Mouse (Mus musculus): ENCODE data around the gene Cd48. TPM values are rescaled to one million over a fixed set of nuclear protein-coding genes. Genes with fewer than 3 reads are reported as not detected.
"Not testable (repeated sequence)": the region's sequence is repeated elsewhere in the genome, so short reads cannot be mapped to it uniquely, and the experiment has no call there.

Cd48 gene
- polyA plus RNA-seq (2012; rRNA removed) = 12.7 and 13.5 TPM in 2 replicates

- WGBS = 80% methylated on average over 14 of the region's 14 CpGs
- no peak for DNase-seq (ENCODE audit: low read depth, low spot score)
Measured at GRCm38 (mm10) chr1:171681531-171682299, at the start of gene Cd48. TSS of gene Cd48 (plus strand) at chr1:171682009.

- DNase-seq (ENCODE audit: low read depth, low spot score) = no peak
- 58% methylated on average over 6 of the region's 6 CpGs for WGBS
Measured at GRCm38 (mm10) chr1:171635696-171636095, 46.1 kb upstream of the Cd48 start.

- WGBS = 75% methylated on average over 8 of the region's 8 CpGs
- no peak for DNase-seq (ENCODE audit: low read depth, low spot score)
Measured at GRCm38 (mm10) chr1:171637101-171637500, 44.7 kb upstream of the Cd48 start.

GRCm38 (mm10) chr1:171638686-171639085, 43.1 kb upstream of the Cd48 start:
- WGBS = 57% methylated on average over 2 of the region's 2 CpGs
- no peak for DNase-seq (ENCODE audit: low read depth, low spot score)

- 92% methylated on average over 6 of the region's 6 CpGs for WGBS
- no peak for DNase-seq (ENCODE audit: low read depth, low spot score)
Measured at GRCm38 (mm10) chr1:171640796-171641195, 41.0 kb upstream of the Cd48 start.

GRCm38 (mm10) chr1:171643612-171644011, 38.2 kb upstream of the Cd48 start:
- 71% methylated on average over 7 of the region's 7 CpGs for WGBS
- DNase-seq (ENCODE audit: low read depth, low spot score) = no peak

GRCm38 (mm10) chr1:171646429-171646940, 35.3 kb upstream of the Cd48 start:
- no peak for DNase-seq (ENCODE audit: low read depth, low spot score)
- 56% methylated on average over 5 of the region's 5 CpGs for WGBS

GRCm38 (mm10) chr1:171647716-171648115, 34.1 kb upstream of the Cd48 start:
- 79% methylated on average over 5 of the region's 5 CpGs for WGBS
- no peak for DNase-seq (ENCODE audit: low read depth, low spot score)

- WGBS = 46% methylated on average over 8 of the region's 8 CpGs
- no peak for DNase-seq (ENCODE audit: low read depth, low spot score)
Measured at GRCm38 (mm10) chr1:171648840-171649239, 33.0 kb upstream of the Cd48 start.

- DNase-seq (ENCODE audit: low read depth, low spot score) = no peak
- WGBS = 89% methylated on average over 5 of the region's 5 CpGs
Measured at GRCm38 (mm10) chr1:171652734-171653133, 29.1 kb upstream of the Cd48 start, which contains the start of gene Slamf7. TSS of gene Slamf7 (minus strand) at chr1:171653035.

GRCm38 (mm10) chr1:171658561-171658991, 23.2 kb upstream of the Cd48 start:
- DNase-seq (ENCODE audit: low read depth, low spot score) = no peak
- WGBS = 57% methylated on average over 5 of the region's 5 CpGs

DNA sequence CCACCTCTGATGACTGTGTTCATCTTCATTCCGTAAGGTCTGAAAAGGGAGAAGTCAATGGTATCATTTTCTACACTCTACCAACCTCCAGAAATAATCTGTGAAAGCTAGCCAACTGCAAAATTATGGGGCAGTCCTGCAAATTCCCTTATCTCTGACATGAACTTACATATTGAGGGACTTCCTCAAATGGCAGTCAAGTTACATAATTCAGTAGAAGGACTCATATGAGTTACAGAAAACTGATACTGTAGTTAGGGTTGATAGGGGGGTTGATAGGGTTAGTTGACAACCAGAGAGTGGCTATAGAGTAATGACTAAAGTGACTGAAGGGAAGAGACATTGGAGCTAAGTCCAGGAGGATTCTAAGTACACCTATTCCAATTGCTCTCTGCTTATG, 21.4 kb upstream of the Cd48 start:
- no peak for DNase-seq (ENCODE audit: low read depth, low spot score)
- WGBS = 84% methylated on average over 1 of the region's 1 CpGs

- WGBS = 62% methylated on average over 2 of the region's 2 CpGs
- no peak for DNase-seq (ENCODE audit: low read depth, low spot score)
Measured at GRCm38 (mm10) chr1:171661482-171661881, 20.3 kb upstream of the Cd48 start.

GRCm38 (mm10) chr1:171663757-171664156, 18.1 kb upstream of the Cd48 start:
- no peak for DNase-seq (ENCODE audit: low read depth, low spot score)
- WGBS = 83% methylated on average over 2 of the region's 2 CpGs

DNA sequence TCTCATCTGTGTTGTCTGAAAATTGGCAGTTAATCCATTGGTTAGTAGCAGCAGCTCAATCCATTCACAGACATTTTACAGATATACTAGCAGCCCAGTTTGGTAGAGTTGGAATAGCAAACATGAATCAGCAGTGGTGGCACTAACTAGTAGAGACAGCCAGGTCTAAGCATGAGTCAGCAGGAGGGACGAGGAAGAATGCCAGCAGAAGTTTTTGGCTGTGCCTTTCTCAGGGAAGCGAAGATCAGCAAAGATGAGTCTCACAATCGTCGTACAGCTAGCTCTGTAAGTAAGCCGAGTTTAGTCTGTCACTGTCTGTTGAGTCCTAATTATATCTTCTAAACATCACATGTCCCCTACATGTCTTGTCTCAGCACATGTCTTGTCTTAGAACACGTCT, 15.5 kb upstream of the Cd48 start:
- DNase-seq (ENCODE audit: low read depth, low spot score) = no peak
- WGBS = 81% methylated on average over 6 of the region's 6 CpGs

DNA sequence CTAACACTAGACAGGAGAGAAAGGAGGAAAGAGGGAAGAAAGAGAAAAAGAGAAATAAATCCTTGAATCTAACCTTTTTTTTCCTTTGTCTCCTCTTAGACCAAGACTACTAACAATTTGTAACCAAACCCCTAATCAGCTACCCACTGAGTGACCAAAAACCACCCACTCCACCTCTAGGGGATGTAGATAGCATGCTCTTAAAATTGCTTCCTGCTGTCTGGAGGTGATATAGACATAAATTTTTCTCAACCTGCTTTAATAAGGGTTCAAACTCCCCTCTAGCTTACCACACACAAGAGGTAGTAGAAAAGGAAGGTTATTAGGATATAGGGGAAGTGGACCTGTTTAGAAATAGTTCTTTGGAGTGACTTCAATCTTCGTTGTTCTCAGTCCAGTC, 14.6 kb upstream of the Cd48 start:
- no peak for DNase-seq (ENCODE audit: low read depth, low spot score)
- 74% methylated on average over 1 of the region's 1 CpGs for WGBS

- WGBS = 73% methylated on average over 2 of the region's 2 CpGs
- not testable (repeated sequence) for DNase-seq (ENCODE audit: low read depth, low spot score)
Measured at GRCm38 (mm10) chr1:171672451-171672850, 9.4 kb upstream of the Cd48 start.

- no peak for DNase-seq (ENCODE audit: low read depth, low spot score)
Measured at GRCm38 (mm10) chr1:171672854-171673475, 8.8 kb upstream of the Cd48 start.

GRCm38 (mm10) chr1:171674467-171674866, 7.3 kb upstream of the Cd48 start:
- WGBS = 51% methylated on average over 1 of the region's 1 CpGs
- no peak for DNase-seq (ENCODE audit: low read depth, low spot score)

More at GRCm38 (mm10) chr1:171672854-171673475, 8.8 kb upstream of the Cd48 start:
- 51% methylated on average over 5 of the region's 5 CpGs for WGBS

- WGBS = 58% methylated on average over 1 of the region's 1 CpGs
Measured at GRCm38 (mm10) chr1:171677721-171678120, 4.1 kb upstream of the Cd48 start.

GRCm38 (mm10) chr1:171681009-171681408, 800 bp upstream of the Cd48 start:
- no peak for DNase-seq (ENCODE audit: low read depth, low spot score)
- WGBS = 44% methylated on average over 7 of the region's 7 CpGs

More at GRCm38 (mm10) chr1:171677721-171678120, 4.1 kb upstream of the Cd48 start:
- DNase-seq (ENCODE audit: low read depth, low spot score) = no peak
